Mouse (Mus musculus) testis, adult 10 weeks (tissue): ENCODE results near the gene Mcf2. TPM values are rescaled to one million over a fixed set of nuclear protein-coding genes. Genes with fewer than 3 reads are reported as not detected.

Experiments used
- polyA plus RNA-seq: library from polyadenylated mRNA; stranded (reverse); fragments of 350-450 nt; fragmentation: Illumina TruSeq; extraction: RNeasy Lipid Tissue Mini Kit (QIAGEN cat#74804); gene quantifications from one replicate; pipeline ENCODE4 v1.2.3, GENCODE M21; 2014; ENCODE audit warnings: low read depth, low replicate concordance

The Mcf2 gene
- 12.4 TPM for polyA plus RNA-seq

DNA sequence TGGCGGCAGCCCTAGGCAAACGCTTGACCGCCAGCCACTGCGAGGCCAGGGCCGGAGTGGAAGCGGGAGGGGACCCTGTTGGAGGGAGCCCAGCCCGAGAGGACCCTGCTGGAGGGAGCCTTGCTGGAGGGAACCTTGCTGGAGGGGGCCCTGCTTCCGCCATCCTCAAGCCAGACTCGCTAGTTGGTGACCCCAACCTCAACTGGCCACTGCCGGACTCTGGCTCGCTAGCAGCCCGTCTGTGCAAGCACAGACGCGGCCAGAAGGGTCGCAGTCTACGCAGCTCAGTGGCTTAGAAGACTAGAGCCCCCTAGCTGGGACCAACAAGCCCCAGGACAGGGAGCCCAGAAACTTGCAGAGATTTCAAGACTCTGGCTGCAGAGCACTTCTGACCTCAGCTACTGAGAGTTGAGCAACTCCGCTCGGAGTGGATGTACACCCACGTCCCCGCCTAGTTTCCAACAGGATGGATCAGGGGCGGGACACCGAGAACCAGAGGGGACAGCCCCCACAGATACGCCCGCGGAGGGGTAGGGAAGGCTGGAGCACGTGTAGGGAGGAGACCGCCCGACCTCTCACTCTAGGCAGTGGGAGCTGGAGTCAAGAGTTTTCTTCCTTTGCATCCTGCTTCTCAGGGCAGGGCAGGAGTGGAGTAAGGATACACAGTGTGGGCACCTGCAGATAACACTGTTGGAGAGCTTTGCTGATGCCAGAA lies at the start of gene Mcf2:
TSS of gene Mcf2 (minus strand) at position 346 of the 715 bp plus-strand sequence.

Other genes with a start within 250 kb of the Mcf2 start
- not detected for gene F9, start 179.6 kb downstream of the Mcf2 start, polyA plus RNA-seq